Mouse (Mus musculus) stomach, embryonic 15.5 days (tissue): ENCODE measurements around the gene Ms4a3. TPM values are rescaled to one million over a fixed set of nuclear protein-coding genes. Genes with fewer than 3 reads are reported as not detected.

Source experiments
- ATAC-seq: fragments of 200-750 bp; cut with Nextera tagmentation; 2 replicates; pipeline ENCODE4 v1.8.0; 2017; ENCODE audit warnings: low read depth, moderate number of reproducible peaks, moderate TSS enrichment; ENCODE audit not compliant: insufficient read depth, low FRiP score
- H3K27ac ChIP-seq: fragments of 300-500 bp; sonication (generic); 2 replicates; pipeline ENCODE4 v1.5.1; 2015; ENCODE audit warnings: mild to moderate bottlenecking, inconsistent platforms
- H3K27me3 ChIP-seq: fragments of 300-500 bp; sonication (generic); replicated peaks from 2 replicates; pipeline ENCODE4 v1.6.1; 2015; ENCODE audit warnings: inconsistent platforms
- H3K36me3 ChIP-seq: fragments of 300-500 bp; sonication (generic); 2 replicates; pipeline ENCODE4 v1.6.1; 2015; ENCODE audit warnings: inconsistent platforms
- H3K4me1 ChIP-seq: fragments of 300-500 bp; sonication (generic); 2 replicates; pipeline ENCODE4 v1.6.1; 2015; ENCODE audit warnings: inconsistent platforms
- H3K4me2 ChIP-seq: fragments of 300-500 bp; sonication (generic); 2 replicates; pipeline ENCODE4 v1.6.1; 2015; ENCODE audit warnings: mild to moderate bottlenecking, inconsistent platforms
- H3K4me3 ChIP-seq: fragments of 300-500 bp; sonication (generic); replicated peaks from 2 replicates; pipeline ENCODE4 v1.5.1; 2015; ENCODE audit warnings: inconsistent platforms
- H3K9ac ChIP-seq: fragments of 300-500 bp; sonication (generic); 2 replicates; pipeline ENCODE4 v1.6.1; 2015; ENCODE audit warnings: inconsistent platforms
- H3K9me3 ChIP-seq: fragments of 300-500 bp; sonication (generic); 2 replicates; pipeline ENCODE4 v1.6.1; 2016; ENCODE audit warnings: inconsistent platforms
- WGBS: fragments of 180-500 bp; shearing (Covaris S2); methylation state at CpG from one replicate; pipeline ENCODE4 v1.1.7; 2015; 5-methylcytosine and 5-hydroxymethylcytosine counted together
- polyA plus RNA-seq: library from polyadenylated mRNA; unstranded; fragments of >200 nt; fragmentation: Nextera tagmentation; extraction: Ambion mirVana; gene quantifications from 2 replicates; pipeline ENCODE4 v1.2.1, GENCODE M21; 2015

Gene Ms4a3
- polyA plus RNA-seq, 1 experiment from 2014 or later, result 1.7 TPM

DNA sequence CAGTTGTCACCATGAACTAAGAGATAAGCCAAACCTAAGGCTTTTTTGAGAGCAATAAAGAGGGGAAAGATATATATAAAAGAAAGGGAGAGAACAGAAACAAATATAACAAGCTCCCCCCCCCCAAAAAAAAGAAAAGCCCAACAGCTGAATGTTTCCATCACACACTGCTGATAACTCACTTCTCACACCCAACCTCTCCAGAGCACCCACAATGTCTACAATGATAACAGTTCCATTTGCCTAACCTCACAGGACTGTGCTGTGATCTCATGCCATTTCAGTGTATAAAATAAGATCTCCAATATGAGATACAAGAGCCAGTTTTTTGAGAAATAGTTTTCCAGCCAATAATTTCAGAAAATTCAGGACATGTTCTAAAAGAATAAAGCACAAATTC, 22.7 kb downstream of the Ms4a3 start:
- no peak overlapping the region for H3K27ac ChIP-seq
- no peak; the same call in 1 of the 2 replicates for ATAC-seq
- H3K9me3 ChIP-seq, result no peaks in the 10 kb centered on the region
- no peak overlapping the region for H3K4me3 ChIP-seq
- H3K4me2 ChIP-seq, result no peak overlapping the region
- H3K36me3 ChIP-seq, result no peaks in the 10 kb centered on the region
- no peak overlapping the region for H3K9ac ChIP-seq
- no peaks in the 10 kb centered on the region for H3K27me3 ChIP-seq
- no peaks in the 10 kb centered on the region for H3K4me1 ChIP-seq

GRCm38 (mm10) chr19:11614805-11615204, 25.8 kb downstream of the Ms4a3 start:
- H3K9me3 ChIP-seq, result no peaks in the 10 kb centered on the region
- 50% methylated on average over 2 of the region's 2 CpGs for WGBS
- H3K9ac ChIP-seq, result no peak overlapping the region
- no peak for ATAC-seq
- no peak overlapping the region for H3K4me2 ChIP-seq
- H3K4me1 ChIP-seq, result no peaks in the 10 kb centered on the region
- no peak overlapping the region for H3K27ac ChIP-seq
- no peak overlapping the region for H3K4me3 ChIP-seq
- no peaks in the 10 kb centered on the region for H3K27me3 ChIP-seq
- no peaks in the 10 kb centered on the region for H3K36me3 ChIP-seq

DNA sequence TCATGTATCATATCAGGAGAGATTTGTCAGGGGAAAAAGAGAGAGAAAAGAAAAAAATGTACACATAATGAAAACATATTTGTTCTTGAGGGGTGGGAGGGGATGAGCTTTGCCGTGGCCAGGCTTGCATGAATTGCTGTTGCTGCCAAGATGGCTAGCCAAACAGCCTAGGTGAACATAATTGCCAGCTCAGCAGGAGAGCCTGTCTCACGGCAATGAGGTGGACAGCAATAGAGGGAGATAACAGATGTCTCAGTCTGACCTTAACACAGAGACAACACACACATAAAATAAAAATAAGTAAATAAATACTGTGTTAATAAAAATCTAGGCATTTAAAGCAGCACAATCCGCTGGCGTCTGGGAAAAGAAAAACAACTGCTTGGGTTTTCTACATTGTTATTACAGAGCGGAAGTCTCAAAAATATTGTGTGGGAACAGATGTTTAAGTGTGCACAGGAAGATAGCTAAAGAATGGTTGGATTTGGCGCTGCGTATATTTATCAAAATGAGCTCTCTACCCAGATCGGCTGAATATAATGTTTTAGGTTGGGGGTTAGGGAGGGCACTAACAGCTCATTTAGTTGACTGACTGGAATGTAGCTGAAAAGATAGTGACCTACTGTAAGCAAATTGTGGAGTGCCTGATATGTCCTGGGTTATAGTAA, 26.7 kb downstream of the Ms4a3 start:
- ATAC-seq, result no peak
- Histone ChIP-seq H3K9me3 (no peaks in the 10 kb centered on the region), H3K4me3 (no peak overlapping the region), H3K9ac (no peak overlapping the region), H3K36me3 (no peaks in the 10 kb centered on the region), H3K4me1 (no peaks in the 10 kb centered on the region), H3K27ac (no peak overlapping the region), H3K27me3 (no peaks in the 10 kb centered on the region), H3K4me2 (no peak overlapping the region)
- whole genome bisulfite sequencing, result 37% methylated on average over 8 of the region's 8 CpGs

DNA sequence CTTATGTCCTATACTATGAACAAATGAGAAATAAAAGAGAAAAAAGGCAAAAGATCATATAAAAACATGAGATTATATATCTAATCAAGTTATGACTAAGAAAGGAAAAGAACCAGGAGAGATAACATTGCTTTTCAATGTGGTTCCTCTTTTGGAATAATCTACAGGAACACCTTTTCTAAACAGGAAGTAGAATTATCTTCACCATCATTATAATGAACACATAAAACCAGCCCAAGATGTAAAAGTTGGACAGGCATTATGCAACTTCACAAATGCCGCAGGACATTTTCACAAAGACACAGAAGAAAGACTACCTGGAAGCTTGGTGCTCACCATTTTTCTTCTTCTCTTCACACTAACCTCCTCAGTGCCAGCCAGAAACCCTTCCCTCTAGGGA, 27.6 kb downstream of the Ms4a3 start:
- no peak for ATAC-seq
- Histone ChIP-seq H3K9ac (no peak overlapping the region), H3K27me3 (no peaks in the 10 kb centered on the region), H3K4me2 (no peak overlapping the region), H3K4me1 (no peaks in the 10 kb centered on the region), H3K36me3 (no peaks in the 10 kb centered on the region), H3K27ac (no peak overlapping the region), H3K4me3 (no peak overlapping the region), H3K9me3 (no peaks in the 10 kb centered on the region)
- WGBS, result 89% methylated on average over 1 of the region's 1 CpGs

GRCm38 (mm10) chr19:11612293-11612692, 28.4 kb downstream of the Ms4a3 start:
- Histone ChIP-seq H3K9me3 (no peaks in the 10 kb centered on the region), H3K36me3 (no peaks in the 10 kb centered on the region), H3K4me3 (no peak overlapping the region), H3K4me2 (no peak overlapping the region), H3K27me3 (no peaks in the 10 kb centered on the region), H3K4me1 (no peaks in the 10 kb centered on the region), H3K9ac (no peak overlapping the region), H3K27ac (no peak overlapping the region)
- ATAC-seq, result no peak
- WGBS, result 40% methylated on average over 2 of the region's 2 CpGs

GRCm38 (mm10) chr19:11611541-11611945, 29.1 kb downstream of the Ms4a3 start:
- peak; percentile 50; the same call in 1 of the 2 replicates for ATAC-seq
- 14% methylated on average over 6 of the region's 6 CpGs for WGBS
- Histone ChIP-seq H3K36me3 (no peaks in the 10 kb centered on the region), H3K27ac (no peak overlapping the region), H3K9me3 (no peaks in the 10 kb centered on the region), H3K27me3 (no peaks in the 10 kb centered on the region), H3K4me2 (no peak overlapping the region), H3K9ac (no peak overlapping the region), H3K4me3 (no peak overlapping the region), H3K4me1 (no peaks in the 10 kb centered on the region)

DNA sequence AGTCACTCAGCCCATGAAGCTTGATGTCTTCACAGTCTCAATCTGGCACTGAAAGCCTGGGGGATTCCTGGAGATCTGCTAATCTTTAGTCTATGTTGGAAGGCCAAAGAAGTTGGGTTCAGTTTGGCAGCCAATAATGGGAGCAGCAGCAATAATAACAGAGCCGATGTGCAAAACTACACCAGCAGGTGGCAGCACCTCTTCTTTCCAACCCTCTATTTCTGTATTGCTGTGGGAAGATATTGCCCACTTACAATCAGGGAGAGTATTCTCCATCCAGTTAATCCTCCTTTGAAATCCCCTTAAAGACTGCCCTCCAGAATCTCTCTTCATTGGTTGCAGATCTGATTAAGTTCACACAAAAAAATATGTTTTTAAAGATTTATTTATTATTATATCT, 32.5 kb downstream of the Ms4a3 start:
- Histone ChIP-seq H3K27ac (no peak overlapping the region), H3K4me1 (no peaks in the 10 kb centered on the region), H3K36me3 (no peaks in the 10 kb centered on the region), H3K9me3 (no peaks in the 10 kb centered on the region), H3K27me3 (no peaks in the 10 kb centered on the region), H3K4me3 (no peak overlapping the region), H3K4me2 (no peak overlapping the region), H3K9ac (no peak overlapping the region)
- WGBS, result 9% methylated on average over 1 of the region's 1 CpGs
- ATAC-seq, result no peak

GRCm38 (mm10) chr19:11604603-11605002, 36.0 kb downstream of the Ms4a3 start, which contains the start of gene Ms4a6d:
TSS of gene Ms4a6d (minus strand) at chr19:11604849.
- WGBS, result 86% methylated on average over 2 of the region's 2 CpGs
- no peak for ATAC-seq
- no peak within 1 kb of the TSS for H3K4me3 ChIP-seq

DNA sequence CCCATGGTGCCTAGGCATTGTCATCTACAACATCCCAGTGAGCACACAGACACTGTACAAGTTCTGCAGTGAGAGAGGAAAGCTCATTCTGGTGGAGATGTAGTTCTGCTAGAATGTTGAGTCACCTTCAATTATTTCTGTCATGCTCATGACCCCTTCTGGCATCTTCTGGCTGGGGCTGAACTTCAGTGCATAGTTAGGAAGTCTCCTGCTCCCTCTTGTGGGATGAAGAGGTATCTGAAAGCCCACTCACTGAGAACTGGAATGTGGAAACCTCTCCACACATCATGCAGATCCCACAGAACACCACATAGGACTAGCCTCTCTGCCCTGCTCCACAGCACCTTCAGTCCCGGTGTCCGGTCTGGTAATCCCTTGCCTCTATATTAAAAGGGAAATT, 38.6 kb downstream of the Ms4a3 start:
- H3K4me1 ChIP-seq, result no peaks in the 10 kb centered on the region
- no peak overlapping the region for H3K4me3 ChIP-seq
- no peak overlapping the region for H3K27ac ChIP-seq
- no peaks in the 10 kb centered on the region for H3K27me3 ChIP-seq
- ATAC-seq, result peak; percentile 18; the same call in 1 of the 2 replicates
- H3K36me3 ChIP-seq, result no peaks in the 10 kb centered on the region
- WGBS, result 78% methylated on average over 2 of the region's 2 CpGs
- H3K9me3 ChIP-seq, result no peaks in the 10 kb centered on the region
- H3K4me2 ChIP-seq, result no peak overlapping the region
- no peak overlapping the region for H3K9ac ChIP-seq

More at GRCm38 (mm10) chr19:11604603-11605002, 36.0 kb downstream of the Ms4a3 start, which contains the start of gene Ms4a6d:
- Histone ChIP-seq H3K4me1 (no peaks in the 10 kb centered on the region), H3K27ac (no peak within 1 kb of the TSS), H3K9ac (no peak within 1 kb of the TSS), H3K27me3 (no peaks in the 10 kb centered on the region), H3K4me2 (no peak within 1 kb of the TSS), H3K9me3 (no peaks in the 10 kb centered on the region), H3K36me3 (no peaks in the 10 kb centered on the region)

DNA sequence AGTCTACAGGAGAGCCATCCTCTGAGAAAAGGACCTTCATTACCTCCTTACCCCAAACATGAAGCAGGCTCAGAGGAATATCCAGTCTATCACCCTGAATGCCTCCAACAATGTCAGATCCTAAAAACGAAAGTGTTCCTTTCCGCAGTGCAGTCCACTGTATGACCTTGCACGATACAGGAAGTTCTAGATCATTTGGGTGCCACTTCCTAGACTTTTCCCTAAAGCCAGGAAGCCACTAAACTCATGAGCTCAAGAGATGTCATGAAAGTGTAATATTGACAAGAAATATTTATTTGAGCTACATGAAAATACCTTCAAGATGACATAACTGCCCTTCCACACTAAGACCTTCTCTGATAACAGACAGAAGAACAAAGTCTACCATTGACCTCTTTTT, 39.3 kb downstream of the Ms4a3 start:
- Histone ChIP-seq H3K9me3 (no peaks in the 10 kb centered on the region), H3K27ac (no peak overlapping the region), H3K27me3 (no peaks in the 10 kb centered on the region), H3K9ac (no peak overlapping the region), H3K4me3 (no peak overlapping the region), H3K4me1 (no peaks in the 10 kb centered on the region), H3K36me3 (no peaks in the 10 kb centered on the region), H3K4me2 (no peak overlapping the region)
- 87% methylated on average over 3 of the region's 3 CpGs for WGBS
- no peak for ATAC-seq

GRCm38 (mm10) chr19:11589891-11590449, 50.7 kb downstream of the Ms4a3 start:
- H3K27ac ChIP-seq, result no peak overlapping the region
- 63% methylated on average over 2 of the region's 2 CpGs for WGBS
- no peak for ATAC-seq

DNA sequence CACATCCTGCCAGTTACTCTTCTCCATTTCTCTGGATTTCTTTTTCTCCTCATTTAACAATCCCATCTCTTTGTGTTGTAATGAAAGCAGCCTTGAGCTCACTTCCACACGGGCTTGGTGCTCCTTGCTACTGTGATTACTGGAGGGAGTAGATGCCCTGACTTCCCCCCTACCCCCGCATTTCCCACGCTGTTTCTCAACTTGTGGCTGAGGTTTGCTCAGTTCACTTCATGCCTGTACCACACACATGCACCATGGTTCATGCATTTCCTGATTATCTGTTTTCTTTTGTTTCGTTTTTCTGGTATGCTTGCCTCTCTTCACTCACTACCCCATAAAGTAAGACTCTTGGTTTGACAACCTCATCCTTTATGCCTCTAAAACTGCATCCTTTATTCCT, 51.4 kb downstream of the Ms4a3 start:
- H3K4me1 ChIP-seq, result no peaks in the 10 kb centered on the region
- no peak overlapping the region for H3K9ac ChIP-seq
- H3K9me3 ChIP-seq, result no peaks in the 10 kb centered on the region
- ATAC-seq, result no peak
- no peak overlapping the region for H3K4me2 ChIP-seq
- no peak overlapping the region for H3K27ac ChIP-seq
- H3K36me3 ChIP-seq, result no peaks in the 10 kb centered on the region
- no peak overlapping the region for H3K4me3 ChIP-seq
- WGBS, result 77% methylated on average over 4 of the region's 4 CpGs
- no peaks in the 10 kb centered on the region for H3K27me3 ChIP-seq

More at GRCm38 (mm10) chr19:11589891-11590449, 50.7 kb downstream of the Ms4a3 start:
- no peaks in the 10 kb centered on the region for H3K9me3 ChIP-seq
- no peak overlapping the region for H3K4me2 ChIP-seq
- no peak overlapping the region for H3K9ac ChIP-seq
- H3K4me3 ChIP-seq, result no peak overlapping the region
- no peaks in the 10 kb centered on the region for H3K36me3 ChIP-seq
- no peaks in the 10 kb centered on the region for H3K27me3 ChIP-seq
- H3K4me1 ChIP-seq, result no peaks in the 10 kb centered on the region
